Mouse (Mus musculus): ENCODE data around the gene Bcas3. TPM values are rescaled to one million over a fixed set of nuclear protein-coding genes. Genes with fewer than 3 reads are reported as not detected.

Bcas3 gene
- polyA plus RNA-seq, 1 experiment from 2014 or later, result 31.5 TPM

DNA sequence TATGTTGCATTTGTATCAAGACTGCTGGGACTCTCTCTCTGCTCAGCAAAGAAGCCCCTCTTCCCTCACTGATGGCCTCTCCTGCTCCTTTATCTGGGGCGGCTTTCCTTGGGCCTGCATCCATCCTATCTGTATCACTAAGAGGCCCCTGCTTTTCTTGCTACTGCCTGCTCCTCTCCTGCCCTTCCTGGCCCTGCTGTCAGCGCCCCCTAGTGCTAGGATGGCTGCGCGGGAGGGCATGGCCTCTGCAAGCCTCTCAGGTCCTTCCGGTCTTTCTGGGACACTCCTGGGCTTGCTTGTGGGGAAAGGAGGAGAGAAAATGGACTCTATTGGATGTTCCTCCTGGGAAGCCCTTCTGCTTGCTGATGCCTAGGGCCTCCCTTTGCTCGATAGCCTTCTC, 470.2 kb downstream of the Bcas3 start:
- no peak overlapping the region for H3K27ac ChIP-seq

DNA sequence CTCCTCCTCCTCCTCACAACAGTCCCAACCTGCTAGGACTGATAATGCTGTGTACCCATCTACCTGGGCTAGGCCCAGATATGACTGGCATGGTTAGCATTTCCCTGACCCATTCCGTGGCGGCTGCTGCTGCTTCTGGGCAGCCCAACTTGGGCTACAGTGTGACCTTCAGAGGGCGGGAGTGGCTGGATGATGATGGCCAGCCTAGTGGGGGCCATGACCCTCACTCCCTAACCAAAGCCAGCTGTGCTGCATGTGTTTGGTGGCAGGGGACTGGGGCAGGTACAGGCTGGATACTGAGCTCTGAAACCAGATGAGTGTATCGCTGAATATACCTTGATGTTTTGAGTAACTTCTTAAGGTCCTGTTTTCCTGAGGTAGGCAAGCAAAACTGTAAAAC, 470.8 kb downstream of the Bcas3 start:
- no peak overlapping the region for H3K4me3 ChIP-seq (replicated peaks; ENCODE audit: low read depth, low read length)
- no peak for TF ChIP-seq CTCF (IDR thresholded peaks at IDR 0.05; ENCODE audit: low read depth)
- 86% methylated on average over 4 of the region's 4 CpGs for WGBS
- peaks cover 35% of the 10 kb centered on the region; the same call in 1 of the 2 replicates for H3K4me1 ChIP-seq (replicated peaks; ENCODE audit: insufficient read depth, low read length)
- H3K9me3 ChIP-seq (replicated peaks; ENCODE audit: low read length), result no peaks in the 10 kb centered on the region
- no peak overlapping the region for H3K27ac ChIP-seq
- H3K36me3 ChIP-seq (ENCODE audit: insufficient read depth, low read length), result no peaks in the 10 kb centered on the region
- H3K4me2 ChIP-seq (ENCODE audit: low read length), result no peak overlapping the region
- no peak for ATAC-seq (replicated peaks; ENCODE audit: low FRiP score, low read depth)
- 0 out of 2 replicates have a peak, but pooled peaks cover 4% of the 10 kb centered on the region for H3K27me3 ChIP-seq (ENCODE audit: insufficient read depth, low read length)
- DNase-seq (ENCODE audit: low spot score), result no peak
- H3K9ac ChIP-seq (ENCODE audit: low read depth, low read length), result no peak overlapping the region

More for the DNA sequence above, 470.2 kb downstream of the Bcas3 start:
- peaks cover 31% of the 10 kb centered on the region; the same call in 1 of the 2 replicates for H3K4me1 ChIP-seq (replicated peaks; ENCODE audit: insufficient read depth, low read length)
- TF ChIP-seq CTCF (IDR thresholded peaks at IDR 0.05; ENCODE audit: low read depth), result peak; percentile 93
- 26% methylated on average over 6 of the region's 6 CpGs for WGBS
- H3K27me3 ChIP-seq (ENCODE audit: insufficient read depth, low read length), result no peaks in the 10 kb centered on the region
- H3K4me3 ChIP-seq (replicated peaks; ENCODE audit: low read depth, low read length), result no peak overlapping the region
- DNase-seq (ENCODE audit: low spot score) (peak; percentile 89), ATAC-seq (replicated peaks; ENCODE audit: low FRiP score, low read depth) (no peak)
- no peaks in the 10 kb centered on the region for H3K9me3 ChIP-seq (replicated peaks; ENCODE audit: low read length)
- H3K4me2 ChIP-seq (ENCODE audit: low read length), result no peak overlapping the region
- no peak overlapping the region for H3K9ac ChIP-seq (ENCODE audit: low read depth, low read length)
- no peaks in the 10 kb centered on the region for H3K36me3 ChIP-seq (ENCODE audit: insufficient read depth, low read length)

DNA sequence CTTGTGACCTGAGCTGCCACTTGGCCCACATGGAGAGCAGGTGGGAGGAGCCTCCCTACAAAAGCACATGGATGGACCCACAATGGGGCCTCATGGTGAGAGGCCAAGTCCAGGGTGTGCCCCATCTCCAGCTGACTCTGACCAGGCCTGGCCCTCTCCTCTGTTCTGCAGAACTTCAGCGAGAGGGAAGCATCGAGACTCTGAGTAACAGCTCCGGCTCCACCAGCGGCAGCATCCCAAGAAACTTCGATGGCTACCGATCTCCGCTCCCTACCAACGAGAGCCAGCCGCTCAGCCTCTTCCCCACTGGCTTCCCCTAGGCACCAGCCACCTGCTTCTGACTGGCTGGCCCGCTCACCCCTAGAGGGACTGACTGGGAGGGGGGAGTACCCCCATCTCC, 472.1 kb downstream of the Bcas3 start:
- DNase-seq (ENCODE audit: low spot score), result no peak
- no peak overlapping the region for H3K9ac ChIP-seq (ENCODE audit: low read depth, low read length)
- no peak overlapping the region for H3K4me2 ChIP-seq (ENCODE audit: low read length)
- 0 out of 2 replicates have a peak overlapping the region, but pooled peaks have one; percentile 78 for H3K27ac ChIP-seq
- H3K36me3 ChIP-seq (ENCODE audit: insufficient read depth, low read length), result no peaks in the 10 kb centered on the region
- no peak for ATAC-seq (replicated peaks; ENCODE audit: low FRiP score, low read depth)
- 87% methylated on average over 10 of the region's 10 CpGs for WGBS
- H3K4me1 ChIP-seq (replicated peaks; ENCODE audit: insufficient read depth, low read length), result peaks cover 47% of the 10 kb centered on the region
- TF ChIP-seq CTCF (IDR thresholded peaks at IDR 0.05; ENCODE audit: low read depth), result no peak
- H3K4me3 ChIP-seq (replicated peaks; ENCODE audit: low read depth, low read length), result no peak overlapping the region
- H3K9me3 ChIP-seq (replicated peaks; ENCODE audit: low read length), result no peaks in the 10 kb centered on the region
- 0 out of 2 replicates have a peak, but pooled peaks cover 7% of the 10 kb centered on the region for H3K27me3 ChIP-seq (ENCODE audit: insufficient read depth, low read length)

DNA sequence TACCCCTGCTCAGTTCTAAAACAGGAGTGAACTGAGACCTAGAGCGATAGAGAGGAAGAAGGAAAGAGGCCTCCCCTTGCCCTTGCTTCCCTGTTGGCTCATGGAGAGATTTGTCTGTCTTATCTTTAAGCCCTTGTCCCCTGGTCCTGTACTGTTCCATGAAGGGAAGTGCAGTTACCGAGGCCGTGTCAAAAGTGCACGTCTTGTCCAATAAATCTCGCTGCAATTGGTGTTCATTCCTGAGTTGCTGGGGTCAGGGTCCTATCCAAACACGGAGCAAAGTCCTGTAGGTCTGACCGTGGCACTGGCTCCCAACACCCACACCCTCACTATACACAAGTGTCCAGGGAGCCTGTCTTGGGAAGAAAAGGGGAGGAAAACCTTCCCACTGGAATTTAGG, 472.9 kb downstream of the Bcas3 start:
- Histone ChIP-seq H3K36me3 (ENCODE audit: insufficient read depth, low read length) (no peaks in the 10 kb centered on the region), H3K27ac (peak overlapping the region; percentile 78; the same call in 1 of the 2 replicates), H3K9me3 (replicated peaks; ENCODE audit: low read length) (no peaks in the 10 kb centered on the region), H3K4me3 (replicated peaks; ENCODE audit: low read depth, low read length) (no peak overlapping the region), H3K9ac (ENCODE audit: low read depth, low read length) (no peak overlapping the region), H3K4me2 (ENCODE audit: low read length) (no peak overlapping the region), H3K4me1 (replicated peaks; ENCODE audit: insufficient read depth, low read length) (peaks cover 55% of the 10 kb centered on the region), H3K27me3 (ENCODE audit: insufficient read depth, low read length) (0 out of 2 replicates have a peak, but pooled peaks cover 7% of the 10 kb centered on the region)
- DNase-seq (ENCODE audit: low spot score), result peak; percentile 58
- no peak for ATAC-seq (replicated peaks; ENCODE audit: low FRiP score, low read depth)
- 24% methylated on average over 7 of the region's 7 CpGs for WGBS
- TF ChIP-seq CTCF (IDR thresholded peaks at IDR 0.05; ENCODE audit: low read depth), result no peak

DNA sequence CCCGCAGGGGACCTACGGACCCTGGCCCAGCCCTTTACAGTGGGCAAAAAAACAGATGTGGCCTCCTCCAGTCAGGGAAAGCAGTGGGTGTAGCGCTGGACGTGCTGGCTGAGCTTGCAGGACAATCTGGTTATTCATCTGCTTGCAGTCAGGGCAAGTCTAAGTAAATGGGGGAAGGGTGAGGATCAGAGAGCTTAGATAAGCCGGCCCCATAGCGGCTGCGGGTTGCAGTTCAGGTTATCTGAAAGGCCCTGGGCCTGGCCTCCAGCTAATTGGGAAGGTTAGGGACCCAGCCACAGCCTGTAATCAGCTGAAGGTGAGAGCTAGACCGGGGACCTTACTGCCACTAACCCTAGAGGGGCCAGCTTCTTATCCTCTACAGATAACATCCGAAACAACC, 474.4 kb downstream of the Bcas3 start:
- Histone ChIP-seq H3K9me3 (replicated peaks; ENCODE audit: low read length) (no peaks in the 10 kb centered on the region), H3K27ac (peak overlapping the region; percentile 78), H3K4me2 (ENCODE audit: low read length) (no peak overlapping the region), H3K4me3 (replicated peaks; ENCODE audit: low read depth, low read length) (no peak overlapping the region), H3K4me1 (replicated peaks; ENCODE audit: insufficient read depth, low read length) (peaks cover 51% of the 10 kb centered on the region), H3K36me3 (ENCODE audit: insufficient read depth, low read length) (no peaks in the 10 kb centered on the region), H3K9ac (ENCODE audit: low read depth, low read length) (no peak overlapping the region), H3K27me3 (ENCODE audit: insufficient read depth, low read length) (0 out of 2 replicates have a peak, but pooled peaks cover 7% of the 10 kb centered on the region)
- TF ChIP-seq CTCF (IDR thresholded peaks at IDR 0.05; ENCODE audit: low read depth), result no peak
- DNase-seq (ENCODE audit: low spot score) (peak; percentile 57), ATAC-seq (replicated peaks; ENCODE audit: low FRiP score, low read depth) (no peak)
- 43% methylated on average over 9 of the region's 9 CpGs for WGBS

DNA sequence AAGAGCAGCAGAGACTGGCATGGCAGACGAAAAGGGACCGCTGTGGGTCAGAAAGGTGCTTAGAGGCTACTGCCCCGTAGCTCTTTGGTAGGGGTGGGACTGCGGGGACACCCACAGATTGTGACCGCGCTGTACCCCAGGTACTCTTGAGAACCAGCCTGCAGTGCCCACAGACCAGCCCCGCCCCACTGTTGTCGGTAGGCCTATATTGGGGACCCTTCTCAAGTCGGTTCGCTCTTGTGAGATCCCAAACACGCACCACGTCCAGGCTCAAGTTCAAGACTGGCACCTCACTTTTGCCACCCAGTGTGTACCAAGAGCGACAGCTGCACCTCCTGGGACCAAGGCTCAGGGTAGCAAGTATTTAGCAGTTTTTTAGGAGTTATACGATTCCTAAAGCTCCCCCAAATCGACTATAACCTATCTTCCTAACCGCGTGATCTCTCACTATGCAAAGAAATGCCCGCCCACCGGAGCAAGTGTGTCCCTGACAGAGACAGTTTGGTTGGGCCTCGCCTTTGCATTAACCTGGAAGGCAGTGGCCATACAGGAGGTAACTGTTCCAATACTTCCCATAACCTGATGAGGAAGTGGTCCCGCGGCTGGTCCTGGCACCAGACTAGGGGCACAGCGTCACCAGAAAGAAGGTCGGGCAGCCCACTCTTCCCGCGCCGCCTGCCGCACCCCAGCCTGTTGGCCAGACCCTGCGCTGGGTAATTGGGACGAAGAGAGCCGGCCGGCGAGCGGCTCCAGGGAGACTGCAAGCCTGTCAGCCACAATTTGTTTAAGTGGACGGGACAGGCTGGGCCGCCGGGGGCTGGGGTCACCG, 475.9 kb downstream of the Bcas3 start:
- no peak for TF ChIP-seq CTCF (IDR thresholded peaks at IDR 0.05; ENCODE audit: low read depth)
- Histone ChIP-seq H3K27ac (peak overlapping the region; percentile 96), H3K27me3 (ENCODE audit: insufficient read depth, low read length) (0 out of 2 replicates have a peak, but pooled peaks cover 7% of the 10 kb centered on the region), H3K9ac (ENCODE audit: low read depth, low read length) (peak overlapping the region; percentile 61), H3K9me3 (replicated peaks; ENCODE audit: low read length) (no peaks in the 10 kb centered on the region), H3K4me1 (replicated peaks; ENCODE audit: insufficient read depth, low read length) (peaks cover 47% of the 10 kb centered on the region), H3K36me3 (ENCODE audit: insufficient read depth, low read length) (no peaks in the 10 kb centered on the region), H3K4me3 (replicated peaks; ENCODE audit: low read depth, low read length) (peak overlapping the region; percentile 65; the same call in 1 of the 2 replicates), H3K4me2 (ENCODE audit: low read length) (peak overlapping the region; percentile 72)
- no peak for ATAC-seq (replicated peaks; ENCODE audit: low FRiP score, low read depth)
- no peak for DNase-seq (ENCODE audit: low spot score)
- 27% methylated on average over 38 of the region's 38 CpGs for WGBS
